Mouse (Mus musculus) stomach, postnatal 0 days (tissue): ENCODE data around the gene Veph1. TPM values are rescaled to one million over a fixed set of nuclear protein-coding genes. Genes with fewer than 3 reads are reported as not detected.

Experiments used
- ATAC-seq: fragments of 200-750 bp; cut with Nextera tagmentation; 2 replicates; pipeline ENCODE4 v1.8.0; 2017; ENCODE audit not compliant: low FRiP score, low TSS enrichment
- DNase-seq: peaks from one replicate; pipeline ENCODE4 v3.0.0-alpha.2; 2016; ENCODE audit warnings: low spot score
- H3K27ac ChIP-seq: fragments of 300-500 bp; sonication (generic); replicated peaks from 2 replicates; pipeline ENCODE4 v1.5.1; 2014; ENCODE audit warnings: mild to moderate bottlenecking, control low read depth
- H3K27me3 ChIP-seq: fragments of 300-500 bp; sonication (generic); 2 replicates; pipeline ENCODE4 v1.6.1; 2014; ENCODE audit warnings: low read length; ENCODE audit not compliant: control insufficient read depth, insufficient read depth
- H3K36me3 ChIP-seq: fragments of 300-500 bp; sonication (generic); 2 replicates; pipeline ENCODE4 v1.6.1; 2014; ENCODE audit warnings: low read length, mixed read lengths; ENCODE audit not compliant: control insufficient read depth, insufficient read depth
- H3K4me1 ChIP-seq: fragments of 300-500 bp; sonication (generic); replicated peaks from 2 replicates; pipeline ENCODE4 v1.6.1; 2014; ENCODE audit warnings: antibody characterized with exemption; ENCODE audit not compliant: control insufficient read depth, insufficient read depth
- H3K4me2 ChIP-seq: fragments of 300-500 bp; sonication (generic); replicated peaks from 2 replicates; pipeline ENCODE4 v1.6.1; 2014; ENCODE audit warnings: low read depth, mild to moderate bottlenecking, control low read depth, moderate library complexity
- H3K4me3 ChIP-seq: fragments of 300-500 bp; sonication (generic); 2 replicates; pipeline ENCODE4 v1.5.1; 2014; ENCODE audit warnings: low read depth, low read length, control low read depth
- H3K9ac ChIP-seq: fragments of 300-500 bp; sonication (generic); 2 replicates; pipeline ENCODE4 v1.6.1; 2014; ENCODE audit warnings: mild to moderate bottlenecking, low read length, control low read depth, mixed read lengths
- H3K9me3 ChIP-seq: fragments of 300-500 bp; sonication (generic); 2 replicates; pipeline ENCODE4 v1.6.1; 2016; ENCODE audit warnings: low read length; ENCODE audit not compliant: control insufficient read depth
- CTCF ChIP-seq: IDR thresholded peaks from 2 replicates; pipeline ENCODE4 v1.5.1; 2016; ENCODE audit warnings: antibody characterized with exemption, low read depth, mild to moderate bottlenecking, moderate library complexity
- EP300 ChIP-seq: optimal IDR thresholded peaks from 2 replicates; pipeline ENCODE3; 2016; ENCODE audit warnings: antibody characterized with exemption
- WGBS: fragments of 180-500 bp; shearing (Covaris S2); extraction: QIAGEN DNeasy Blood & Tissue Kit; methylation state at CpG from one replicate; pipeline ENCODE4 v1.1.7; 2014; 5-methylcytosine and 5-hydroxymethylcytosine counted together
- polyA plus RNA-seq: library from polyadenylated mRNA; unstranded; fragments of >200 nt; fragmentation: Nextera tagmentation; extraction: Ambion mirVana; gene quantifications from 2 replicates; pipeline ENCODE4 v1.2.1, GENCODE M21; 2015

Veph1 gene
- 0.02 and 0.05 TPM in 2 replicates for polyA plus RNA-seq

- Histone ChIP-seq H3K27me3 (no peaks in the 10 kb centered on the region), H3K4me3 (no peak within 1 kb of the TSS), H3K36me3 (no peaks in the 10 kb centered on the region), H3K4me1 (0 out of 2 replicates have a peak, but pooled peaks cover 2% of the 10 kb centered on the region), H3K4me2 (no peak within 1 kb of the TSS), H3K27ac (no peak within 1 kb of the TSS), H3K9me3 (no peaks in the 10 kb centered on the region), H3K9ac (no peak within 1 kb of the TSS)
- DNase-seq: peak; percentile 16
- ATAC-seq: no peak
- 32% methylated on average over 11 of the region's 11 CpGs for WGBS
- TF ChIP-seq EP300 (no peak), CTCF (no peak)
Measured at GRCm38 (mm10) chr3:66296545-66296944, at the start of gene Veph1. Gene Veph1, minus strand, starts transcription at chr3:66296837.

GRCm38 (mm10) chr3:66340742-66341141 is 44.1 kb upstream of the Veph1 start:
- no peak overlapping the region for H3K9ac ChIP-seq
- TF ChIP-seq CTCF (0 out of 2 replicates have a peak, but pooled peaks have one; percentile 11), EP300 (no peak)
- H3K4me3 ChIP-seq: no peak overlapping the region
- H3K36me3 ChIP-seq: no peaks in the 10 kb centered on the region
- H3K27me3 ChIP-seq: no peaks in the 10 kb centered on the region
- H3K27ac ChIP-seq: no peak overlapping the region
- H3K4me2 ChIP-seq: no peak overlapping the region
- no peak for ATAC-seq
- no peak for DNase-seq
- no peaks in the 10 kb centered on the region for H3K9me3 ChIP-seq
- WGBS: 78% methylated on average over 2 of the region's 2 CpGs
- no peaks in the 10 kb centered on the region for H3K4me1 ChIP-seq

GRCm38 (mm10) chr3:66332401-66332729 is 35.7 kb upstream of the Veph1 start:
- WGBS: 80% methylated on average over 9 of the region's 9 CpGs
- no peak for DNase-seq
- no peak overlapping the region for H3K4me2 ChIP-seq
- no peaks in the 10 kb centered on the region for H3K36me3 ChIP-seq
- H3K4me3 ChIP-seq: no peak overlapping the region
- TF ChIP-seq CTCF: no peak
- no peak for TF ChIP-seq EP300
- H3K27ac ChIP-seq: no peak overlapping the region
- no peaks in the 10 kb centered on the region for H3K9me3 ChIP-seq
- H3K4me1 ChIP-seq: no peaks in the 10 kb centered on the region
- ATAC-seq: no peak
- no peaks in the 10 kb centered on the region for H3K27me3 ChIP-seq
- no peak overlapping the region for H3K9ac ChIP-seq

GRCm38 (mm10) chr3:66331592-66332400 is 35.2 kb upstream of the Veph1 start:
- WGBS: 52% methylated on average over 12 of the region's 12 CpGs
- ATAC-seq: no peak

GRCm38 (mm10) chr3:66330896-66331579 is 34.4 kb upstream of the Veph1 start:
- Histone ChIP-seq H3K4me2 (no peak overlapping the region), H3K36me3 (no peaks in the 10 kb centered on the region), H3K27me3 (no peaks in the 10 kb centered on the region), H3K4me3 (no peak overlapping the region), H3K27ac (no peak overlapping the region), H3K4me1 (no peaks in the 10 kb centered on the region), H3K9me3 (no peaks in the 10 kb centered on the region), H3K9ac (no peak overlapping the region)
- no peak for DNase-seq
- no peak for ATAC-seq
- TF ChIP-seq CTCF (no peak), EP300 (no peak)
- WGBS: 81% methylated on average over 15 of the region's 15 CpGs

More at GRCm38 (mm10) chr3:66331592-66332400, 35.2 kb upstream of the Veph1 start:
- Histone ChIP-seq H3K27me3 (no peaks in the 10 kb centered on the region), H3K4me1 (no peaks in the 10 kb centered on the region), H3K9ac (no peak overlapping the region), H3K4me2 (no peak overlapping the region), H3K9me3 (no peaks in the 10 kb centered on the region), H3K27ac (no peak overlapping the region), H3K4me3 (no peak overlapping the region), H3K36me3 (no peaks in the 10 kb centered on the region)
- DNase-seq: peak; percentile 26
- TF ChIP-seq CTCF (peak; percentile 87), EP300 (no peak)
